Mouse (Mus musculus) kidney, embryonic 16.5 days (tissue): ENCODE results near the gene Cyp11a1. TPM values are rescaled to one million over a fixed set of nuclear protein-coding genes. Genes with fewer than 3 reads are reported as not detected.

Experiments used
- ATAC-seq: fragments of 200-750 bp; cut with Nextera tagmentation; 2 replicates; pipeline ENCODE4 v1.8.0; 2017; ENCODE audit warnings: moderate TSS enrichment; ENCODE audit not compliant: low FRiP score, low TSS enrichment
- H3K27ac ChIP-seq: fragments of 300-500 bp; sonication (generic); 2 replicates; pipeline ENCODE4 v1.5.1; 2014; ENCODE audit warnings: low read length
- H3K27me3 ChIP-seq: fragments of 300-500 bp; sonication (generic); 2 replicates; pipeline ENCODE4 v1.6.1; 2014; ENCODE audit warnings: low read length, control low read depth, mixed read lengths; ENCODE audit not compliant: insufficient read depth
- H3K36me3 ChIP-seq: fragments of 300-500 bp; sonication (generic); 2 replicates; pipeline ENCODE4 v1.6.1; 2014; ENCODE audit warnings: low read length, control low read depth, mixed read lengths; ENCODE audit not compliant: insufficient read depth
- H3K4me1 ChIP-seq: fragments of 300-500 bp; sonication (generic); 2 replicates; pipeline ENCODE4 v1.6.1; 2014; ENCODE audit warnings: low read length, control low read depth, mixed read lengths; ENCODE audit not compliant: insufficient read depth
- H3K4me2 ChIP-seq: fragments of 300-500 bp; sonication (generic); replicated peaks from 2 replicates; pipeline ENCODE4 v1.6.1; 2014; ENCODE audit warnings: low read depth, low read length
- H3K4me3 ChIP-seq: fragments of 300-500 bp; sonication (generic); 2 replicates; pipeline ENCODE4 v1.5.1; 2014; ENCODE audit warnings: mild to moderate bottlenecking, low read length
- H3K9ac ChIP-seq: fragments of 300-500 bp; sonication (generic); replicated peaks from 2 replicates; pipeline ENCODE4 v1.6.1; 2014; ENCODE audit warnings: low read length
- H3K9me3 ChIP-seq: fragments of 300-500 bp; sonication (generic); 2 replicates; pipeline ENCODE4 v1.6.1; 2016; ENCODE audit warnings: low read length, control low read depth
- WGBS: fragments of 180-500 bp; shearing (Covaris S2); extraction: QIAGEN DNeasy Blood & Tissue Kit; methylation state at CpG from one replicate; pipeline ENCODE4 v1.1.7; 2014; 5-methylcytosine and 5-hydroxymethylcytosine counted together
- polyA plus RNA-seq: library from polyadenylated mRNA; unstranded; fragments of >200 nt; fragmentation: Nextera tagmentation; extraction: Ambion mirVana; gene quantifications from 2 replicates; pipeline ENCODE4 v1.2.1, GENCODE M21; 2015

Gene Cyp11a1
- polyA plus RNA-seq, 1 experiment from 2014 or later, result 45.7 TPM

DNA sequence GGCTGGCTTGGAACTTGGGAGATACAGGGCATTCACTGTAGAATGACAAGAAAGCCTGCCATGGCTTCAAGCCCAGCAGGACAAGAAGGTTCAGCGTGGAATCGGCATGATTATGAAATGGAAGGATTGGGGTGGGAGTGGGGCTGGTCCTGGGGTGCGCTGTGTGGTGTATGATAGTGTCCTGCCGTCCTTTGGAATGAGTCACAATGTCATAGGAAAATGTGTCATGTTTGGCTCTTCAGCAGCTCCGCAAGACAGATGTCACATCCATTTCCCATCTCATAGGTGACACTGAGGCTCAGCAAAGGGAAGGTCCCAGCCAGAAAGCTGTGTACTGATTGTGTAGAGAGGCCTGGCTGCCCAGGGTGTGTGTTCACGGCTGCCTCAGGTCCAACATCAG, 9.6 kb downstream of the Cyp11a1 start:
- Histone ChIP-seq H3K9me3 (no peaks in the 10 kb centered on the region), H3K36me3 (no peaks in the 10 kb centered on the region), H3K4me2 (no peak overlapping the region), H3K4me3 (no peak overlapping the region), H3K27ac (no peak overlapping the region), H3K9ac (no peak overlapping the region), H3K27me3 (no peaks in the 10 kb centered on the region), H3K4me1 (peaks cover 18% of the 10 kb centered on the region)
- WGBS, result 88% methylated on average over 6 of the region's 6 CpGs
- no peak for ATAC-seq

DNA sequence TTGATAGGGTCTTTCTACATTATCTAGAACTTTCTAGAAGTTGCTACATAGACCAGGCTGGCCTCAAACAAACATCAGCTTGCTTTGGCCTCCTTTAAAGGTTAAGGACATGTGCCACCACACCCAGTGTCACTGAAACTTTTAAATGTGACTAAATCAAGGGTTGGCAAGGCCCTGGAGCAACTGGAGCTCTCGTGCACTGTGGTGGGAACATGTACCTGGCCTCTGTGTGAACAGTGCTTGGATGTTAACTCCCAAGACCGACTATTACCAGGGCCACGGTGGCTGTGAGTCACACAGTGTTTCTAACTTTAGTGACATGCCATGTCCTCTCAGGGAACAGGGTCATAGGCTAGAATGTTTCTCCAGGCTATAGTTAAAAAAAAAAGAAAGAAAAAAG, 10.8 kb downstream of the Cyp11a1 start:
- Histone ChIP-seq H3K36me3 (no peaks in the 10 kb centered on the region), H3K9ac (no peak overlapping the region), H3K27me3 (no peaks in the 10 kb centered on the region), H3K9me3 (no peaks in the 10 kb centered on the region), H3K27ac (no peak overlapping the region), H3K4me3 (no peak overlapping the region), H3K4me1 (0 out of 2 replicates have a peak, but pooled peaks cover 10% of the 10 kb centered on the region), H3K4me2 (no peak overlapping the region)
- ATAC-seq, result no peak
- 64% methylated on average over 3 of the region's 3 CpGs for WGBS

DNA sequence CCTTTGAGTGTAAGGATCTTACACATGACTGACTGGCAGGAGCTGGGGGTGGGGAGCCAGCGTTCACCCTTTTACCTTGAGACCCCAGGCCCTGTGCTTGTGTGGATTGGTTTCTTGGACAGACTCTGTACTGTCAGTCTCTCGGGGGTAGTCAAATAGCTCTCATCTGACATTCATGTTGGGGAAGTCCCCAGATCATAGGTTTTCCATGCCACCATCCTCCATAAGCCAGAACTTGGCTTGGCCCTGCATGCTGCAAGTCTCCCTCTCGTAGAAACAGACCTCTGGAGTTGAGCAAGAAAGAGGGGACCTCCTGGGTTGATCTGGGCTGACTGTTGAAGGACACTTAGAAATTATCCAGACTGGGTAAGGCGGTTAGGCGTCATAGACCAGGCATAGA, 12.2 kb downstream of the Cyp11a1 start:
- Histone ChIP-seq H3K9me3 (no peaks in the 10 kb centered on the region), H3K4me2 (no peak overlapping the region)
- 88% methylated on average over 5 of the region's 5 CpGs for WGBS

DNA sequence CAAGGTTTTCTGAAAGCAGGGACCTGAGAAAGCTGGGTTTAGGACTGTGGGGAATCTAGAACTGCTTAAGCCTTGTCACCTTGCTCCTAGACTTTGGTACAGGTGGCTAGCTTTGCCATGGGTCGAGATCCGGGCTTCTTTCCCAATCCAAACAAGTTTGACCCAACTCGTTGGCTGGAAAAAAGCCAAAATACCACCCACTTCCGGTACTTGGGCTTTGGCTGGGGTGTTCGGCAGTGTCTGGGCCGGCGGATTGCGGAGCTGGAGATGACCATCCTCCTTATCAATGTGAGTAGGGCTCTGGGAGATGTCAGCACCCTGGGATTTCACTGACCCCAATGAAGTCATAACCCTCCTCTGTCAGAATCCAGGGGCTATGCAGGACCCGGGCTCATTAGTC, 19.8 kb downstream of the Cyp11a1 start:
- H3K4me1 ChIP-seq, result no peaks in the 10 kb centered on the region
- no peak for ATAC-seq
- no peak overlapping the region for H3K9ac ChIP-seq
- no peak overlapping the region for H3K4me3 ChIP-seq
- no peaks in the 10 kb centered on the region for H3K36me3 ChIP-seq
- no peaks in the 10 kb centered on the region for H3K27me3 ChIP-seq
- WGBS, result 89% methylated on average over 9 of the region's 9 CpGs
- no peak overlapping the region for H3K4me2 ChIP-seq
- no peak overlapping the region for H3K27ac ChIP-seq
- no peaks in the 10 kb centered on the region for H3K9me3 ChIP-seq

More for the DNA sequence above, 12.2 kb downstream of the Cyp11a1 start:
- Histone ChIP-seq H3K36me3 (no peaks in the 10 kb centered on the region), H3K27ac (no peak overlapping the region), H3K27me3 (no peaks in the 10 kb centered on the region), H3K4me3 (no peak overlapping the region), H3K9ac (no peak overlapping the region), H3K4me1 (0 out of 2 replicates have a peak, but pooled peaks cover 7% of the 10 kb centered on the region)
- no peak for ATAC-seq

DNA sequence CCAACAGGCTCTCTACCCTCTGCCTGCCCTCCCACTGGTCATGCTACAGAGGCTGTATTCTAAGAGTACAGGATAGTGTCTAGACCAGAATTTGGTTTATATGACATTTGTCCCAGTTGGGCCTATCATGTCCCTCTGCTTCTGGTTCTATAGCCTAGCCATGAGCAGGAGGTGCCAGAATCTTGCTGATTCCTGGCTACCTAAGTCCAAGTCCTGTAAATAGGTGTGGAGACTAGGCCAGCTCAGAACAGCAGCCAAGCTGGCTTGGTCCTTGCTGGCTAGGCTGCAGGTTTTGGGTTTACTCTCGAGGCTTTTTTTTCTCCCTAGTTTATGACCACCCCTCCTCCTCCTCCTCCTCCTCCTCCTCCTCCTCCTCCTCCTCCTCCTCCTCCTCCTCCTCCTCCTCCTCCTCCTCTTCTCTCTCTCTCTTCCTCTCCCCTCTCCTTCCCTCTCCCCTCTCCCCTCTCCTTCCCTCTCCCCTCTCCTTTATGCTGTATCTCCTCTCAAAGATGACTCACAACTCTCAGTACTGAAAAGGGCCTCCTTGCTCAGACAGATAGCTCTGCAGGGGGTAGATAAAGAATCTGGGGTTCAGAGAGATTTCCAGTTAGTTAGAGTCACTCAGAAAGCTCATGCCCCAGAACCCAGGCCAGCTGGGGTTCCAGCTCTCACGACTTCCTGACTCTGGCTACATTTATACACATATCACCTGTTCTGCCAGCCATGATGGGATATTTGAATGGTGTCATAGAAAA, 21.4 kb downstream of the Cyp11a1 start:
- WGBS, result 33% methylated on average over 2 of the region's 2 CpGs
- no peaks in the 10 kb centered on the region for H3K36me3 ChIP-seq
- no peaks in the 10 kb centered on the region for H3K9me3 ChIP-seq
- no peaks in the 10 kb centered on the region for H3K4me1 ChIP-seq
- H3K4me2 ChIP-seq, result no peak overlapping the region
- no peak overlapping the region for H3K9ac ChIP-seq
- ATAC-seq, result no peak
- H3K27ac ChIP-seq, result no peak overlapping the region
- no peaks in the 10 kb centered on the region for H3K27me3 ChIP-seq
- no peak overlapping the region for H3K4me3 ChIP-seq

DNA sequence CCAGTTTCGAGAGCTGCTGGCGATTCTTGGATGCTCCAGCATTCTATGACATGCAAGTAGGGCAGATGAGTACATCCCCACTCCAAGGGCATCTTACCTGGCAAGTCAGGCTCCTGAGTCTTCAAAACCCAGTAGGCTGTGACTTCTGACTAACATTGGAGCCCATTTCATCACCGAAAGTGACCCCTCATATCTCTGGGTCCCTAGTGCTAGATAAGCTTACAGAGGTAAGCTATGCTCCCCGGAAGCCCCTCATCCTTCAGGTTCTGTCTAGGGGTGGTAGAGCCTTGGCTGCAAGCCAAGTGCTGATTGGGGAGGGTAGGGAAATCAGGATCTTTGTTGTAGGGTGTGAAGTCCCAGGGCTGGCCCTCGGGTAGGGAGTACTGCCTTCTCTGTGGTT, 22.6 kb downstream of the Cyp11a1 start:
- Histone ChIP-seq H3K36me3 (no peaks in the 10 kb centered on the region), H3K4me1 (no peaks in the 10 kb centered on the region), H3K27me3 (no peaks in the 10 kb centered on the region), H3K9ac (no peak overlapping the region), H3K4me3 (no peak overlapping the region), H3K4me2 (no peak overlapping the region), H3K27ac (no peak overlapping the region), H3K9me3 (no peaks in the 10 kb centered on the region)
- ATAC-seq, result no peak
- WGBS, result 67% methylated on average over 5 of the region's 5 CpGs

DNA sequence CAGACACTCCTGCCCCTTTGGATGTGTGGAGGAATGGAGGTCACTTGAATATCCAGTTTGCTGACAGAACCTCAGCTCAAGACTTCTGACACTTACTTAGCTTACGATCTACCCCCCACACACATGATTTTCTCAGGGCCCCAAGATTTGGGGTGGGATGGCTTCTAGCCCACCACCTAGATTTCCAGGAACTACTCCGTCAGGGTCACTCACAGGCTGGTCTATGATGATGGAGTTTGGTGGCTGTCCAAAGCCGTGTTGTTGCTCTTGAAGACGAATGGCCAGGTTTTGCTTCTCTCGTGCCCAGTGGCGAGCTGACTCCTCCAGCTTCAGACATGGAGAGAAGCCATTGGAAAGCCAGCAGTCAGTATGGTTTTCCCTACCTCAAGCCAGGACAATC, 23.4 kb downstream of the Cyp11a1 start:
- H3K36me3 ChIP-seq, result no peaks in the 10 kb centered on the region
- H3K27me3 ChIP-seq, result no peaks in the 10 kb centered on the region
- H3K4me3 ChIP-seq, result no peak overlapping the region
- ATAC-seq, result no peak
- no peak overlapping the region for H3K4me2 ChIP-seq
- H3K4me1 ChIP-seq, result no peaks in the 10 kb centered on the region
- no peaks in the 10 kb centered on the region for H3K9me3 ChIP-seq
- no peak overlapping the region for H3K9ac ChIP-seq
- 81% methylated on average over 6 of the region's 6 CpGs for WGBS
- H3K27ac ChIP-seq, result no peak overlapping the region

DNA sequence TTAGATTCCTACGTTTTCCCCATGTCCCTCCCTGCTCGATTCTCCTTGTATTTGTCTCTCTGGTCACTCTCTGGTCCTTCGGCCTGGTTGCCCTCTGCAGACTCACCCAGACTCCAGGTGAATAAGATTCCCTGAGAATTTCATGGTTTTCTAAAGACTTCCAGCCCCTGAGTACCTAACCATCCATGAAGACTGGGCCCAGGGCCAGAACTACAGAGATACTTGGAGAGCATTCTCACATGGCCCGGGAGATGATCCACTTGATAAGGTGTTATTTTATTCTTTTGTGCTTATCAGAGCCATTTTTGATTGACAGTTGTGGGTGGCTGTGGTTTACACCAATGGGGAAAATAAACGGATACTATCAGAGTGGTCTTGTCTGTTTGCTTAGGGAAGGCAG, 25.7 kb downstream of the Cyp11a1 start:
- Histone ChIP-seq H3K4me1 (no peaks in the 10 kb centered on the region), H3K27ac (no peak overlapping the region), H3K27me3 (no peaks in the 10 kb centered on the region; the same call in 1 of the 2 replicates), H3K36me3 (no peaks in the 10 kb centered on the region), H3K4me2 (no peak overlapping the region), H3K9ac (no peak overlapping the region), H3K4me3 (no peak overlapping the region), H3K9me3 (no peaks in the 10 kb centered on the region)
- WGBS, result 65% methylated on average over 5 of the region's 5 CpGs
- no peak for ATAC-seq

DNA sequence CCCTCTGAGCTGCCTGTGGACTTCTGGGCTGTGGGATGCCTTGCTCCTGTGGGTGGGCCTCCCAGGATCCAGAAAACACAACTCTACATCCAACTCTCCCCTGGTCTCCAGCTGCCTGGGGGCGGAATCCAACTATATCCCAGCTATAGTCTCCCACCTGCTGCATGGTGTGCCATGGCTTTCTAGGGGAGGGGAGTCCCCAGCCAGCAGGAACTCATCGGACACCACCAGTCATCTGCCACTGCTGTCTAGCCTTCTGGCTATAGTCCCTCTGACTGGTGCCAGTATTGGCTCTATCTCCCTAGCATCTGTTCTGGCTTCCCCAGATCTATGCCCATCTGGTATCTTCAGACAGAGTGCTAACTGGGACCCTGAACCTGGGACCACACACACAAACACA, 29.3 kb downstream of the Cyp11a1 start:
- ATAC-seq, result no peak
- H3K9ac ChIP-seq, result no peak overlapping the region
- 75% methylated on average over 2 of the region's 2 CpGs for WGBS
- no peak overlapping the region for H3K4me2 ChIP-seq
- H3K9me3 ChIP-seq, result no peaks in the 10 kb centered on the region
- peaks cover 4% of the 10 kb centered on the region; the same call in 1 of the 2 replicates for H3K27me3 ChIP-seq
- peaks cover 7% of the 10 kb centered on the region; the same call in 1 of the 2 replicates for H3K4me1 ChIP-seq
- H3K27ac ChIP-seq, result no peak overlapping the region
- H3K4me3 ChIP-seq, result no peak overlapping the region
- H3K36me3 ChIP-seq, result no peaks in the 10 kb centered on the region

DNA sequence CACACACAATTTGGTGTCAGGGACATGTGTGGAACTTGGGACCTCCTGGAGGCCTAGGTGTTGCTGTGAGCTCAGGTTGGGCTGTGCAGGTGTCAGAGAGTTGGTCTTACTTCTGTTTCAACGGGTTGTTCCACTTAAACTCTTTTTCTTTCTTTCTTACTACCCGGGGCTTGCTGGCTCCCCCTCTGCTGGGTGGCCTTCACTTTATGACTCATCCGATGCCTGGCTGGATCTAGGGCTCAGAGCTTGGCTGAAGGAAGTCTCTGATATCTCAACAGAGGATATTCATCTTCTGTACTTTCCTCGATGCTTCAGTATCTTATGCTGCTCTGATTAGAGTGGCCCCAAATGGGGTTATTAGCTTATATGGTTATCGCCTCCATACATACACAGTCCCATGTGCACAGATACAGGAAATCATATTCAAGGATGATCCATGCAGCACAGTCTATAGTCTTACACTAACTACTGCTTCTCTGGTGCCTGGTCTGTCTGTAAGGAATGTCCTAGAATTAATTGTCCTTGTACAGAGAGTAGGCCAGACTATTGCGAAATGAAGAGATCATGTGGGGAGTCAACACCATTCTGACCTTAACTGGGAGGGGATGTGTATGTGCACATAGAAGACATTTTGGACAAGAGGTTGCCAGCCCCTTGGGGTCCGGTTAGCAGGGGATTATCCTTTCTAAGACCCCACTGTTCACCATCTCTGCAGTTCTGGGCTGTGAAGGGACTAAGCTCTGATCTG, 29.9 kb downstream of the Cyp11a1 start:
- H3K4me2 ChIP-seq, result no peak overlapping the region
- H3K4me3 ChIP-seq, result no peak overlapping the region
- no peak overlapping the region for H3K27ac ChIP-seq
- peaks cover 7% of the 10 kb centered on the region; the same call in 1 of the 2 replicates for H3K4me1 ChIP-seq
- no peak for ATAC-seq
- H3K9me3 ChIP-seq, result no peaks in the 10 kb centered on the region
- 61% methylated on average over 7 of the region's 7 CpGs for WGBS
- peaks cover 4% of the 10 kb centered on the region; the same call in 1 of the 2 replicates for H3K27me3 ChIP-seq
- H3K9ac ChIP-seq, result no peak overlapping the region
- no peaks in the 10 kb centered on the region for H3K36me3 ChIP-seq
